Mouse (Mus musculus): ENCODE results near the gene Cblb.

Cblb gene

GRCm38 (mm10) chr16:52036295-52036694, 5.3 kb downstream of the Cblb start:
- DNase-seq (ENCODE audit: inconsistent age in 2 of 2, low spot score in 1 of 2) = no peak

DNA sequence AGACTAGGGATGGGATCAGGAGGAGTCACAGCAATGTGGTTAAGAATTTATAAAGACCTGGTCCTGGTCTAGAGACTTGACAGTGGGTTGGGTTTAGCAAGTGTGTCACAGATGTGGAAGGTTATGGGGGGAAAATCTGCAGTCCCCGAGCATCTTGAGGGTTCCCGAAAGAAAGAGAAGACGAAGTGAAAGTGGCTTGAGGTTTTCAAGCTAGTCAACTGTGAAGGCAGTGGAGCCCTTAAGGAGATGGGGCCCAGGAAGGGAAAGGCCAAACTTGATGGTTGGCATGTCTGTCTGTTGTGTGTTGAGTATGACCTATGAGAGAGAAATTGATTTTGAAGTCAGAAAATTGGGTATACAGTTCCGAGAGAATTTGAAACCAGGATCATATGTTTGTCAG, 7.3 kb downstream of the Cblb start:
- peak in 1 of 2 experiments; percentile 20 for DNase-seq (ENCODE audit: inconsistent age in 2 of 2, low spot score in 1 of 2)

- DNase-seq (ENCODE audit: inconsistent age in 2 of 2, low spot score in 1 of 2) = peak in 1 of 2 experiments; percentile 34
Measured at GRCm38 (mm10) chr16:52038821-52039220, 7.8 kb downstream of the Cblb start.

DNA sequence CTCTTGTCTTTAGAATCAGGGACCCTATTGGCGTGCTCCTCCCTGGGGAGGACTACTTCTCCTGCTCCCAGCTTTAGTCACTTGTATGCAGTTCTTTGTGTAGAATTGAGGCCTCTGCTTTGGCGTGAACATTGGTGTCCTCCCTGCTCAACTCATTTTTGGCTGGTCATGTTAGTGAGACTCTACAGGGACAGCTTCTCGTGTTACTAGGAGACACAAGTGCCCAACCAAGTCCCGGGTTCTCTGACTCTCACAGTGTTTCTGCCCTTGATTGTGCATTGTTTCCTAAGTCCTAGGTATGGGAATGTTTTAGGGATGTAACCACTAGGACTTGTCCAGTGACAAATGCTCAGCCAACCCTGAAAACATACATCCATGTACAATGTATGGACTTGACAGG, 9.9 kb downstream of the Cblb start:
- DNase-seq (ENCODE audit: inconsistent age in 2 of 2, low spot score in 1 of 2) = peak in 1 of 2 experiments; percentile 29

- peak in 1 of 2 experiments; percentile 46 for DNase-seq (ENCODE audit: inconsistent age in 2 of 2, low spot score in 1 of 2)
Measured at GRCm38 (mm10) chr16:52042667-52043379, 11.8 kb downstream of the Cblb start.

- peak in 1 of 2 experiments; percentile 41 for DNase-seq (ENCODE audit: inconsistent age in 2 of 2, low spot score in 1 of 2)
Measured at GRCm38 (mm10) chr16:52043380-52044117, 12.5 kb downstream of the Cblb start.

GRCm38 (mm10) chr16:52044518-52044917, 13.5 kb downstream of the Cblb start:
- no peak for DNase-seq (ENCODE audit: inconsistent age in 2 of 2, low spot score in 1 of 2)

GRCm38 (mm10) chr16:52044985-52045384, 14.0 kb downstream of the Cblb start:
- no peak for DNase-seq (ENCODE audit: inconsistent age in 2 of 2, low spot score in 1 of 2)

DNA sequence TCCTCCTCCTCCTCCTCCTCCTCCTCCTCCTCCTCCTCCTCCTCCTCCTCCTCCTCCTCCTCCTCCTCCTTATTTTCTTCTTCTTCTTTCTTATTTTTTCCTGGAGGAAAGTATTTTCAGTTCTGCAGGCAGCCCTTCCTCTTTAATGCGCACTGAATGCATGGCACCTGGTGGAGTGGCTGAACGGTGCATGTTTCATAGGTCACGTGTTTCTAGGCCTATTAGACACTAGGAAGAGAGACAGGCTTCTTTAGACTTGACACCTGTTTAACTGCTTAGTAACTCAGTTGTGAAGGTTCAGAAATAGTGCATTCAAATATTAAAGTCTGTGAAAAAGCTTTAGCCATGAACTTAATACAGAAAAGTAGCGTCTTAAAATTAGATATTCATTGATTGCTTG, 15.4 kb downstream of the Cblb start:
- DNase-seq (ENCODE audit: inconsistent age in 2 of 2, low spot score in 1 of 2) = no peak

- peak; percentile 74 to 75 for DNase-seq (ENCODE audit: inconsistent age in 2 of 2, low spot score in 1 of 2)
Measured at GRCm38 (mm10) chr16:52051106-52051505, 20.1 kb downstream of the Cblb start.

DNA sequence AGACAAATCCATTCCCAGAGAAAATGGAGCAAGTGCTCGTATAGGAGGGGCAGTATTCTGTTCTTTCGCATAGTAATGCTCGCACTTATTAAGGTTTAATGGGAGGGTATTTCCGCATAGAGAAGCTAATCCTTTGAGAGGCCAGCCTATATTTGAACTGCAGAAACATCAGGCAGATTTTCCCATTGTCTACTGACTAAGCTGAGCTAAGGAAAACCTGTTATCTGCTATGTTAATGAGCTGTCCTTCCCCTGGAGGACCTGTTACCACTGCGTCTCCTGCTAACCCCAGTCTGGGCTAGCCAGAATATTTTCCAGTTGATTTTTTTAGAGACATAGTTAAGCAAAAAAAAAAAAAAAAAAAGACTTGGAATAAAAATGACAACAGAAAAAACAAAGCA, 21.7 kb downstream of the Cblb start:
- no peak for DNase-seq (ENCODE audit: inconsistent age in 2 of 2, low spot score in 1 of 2)

DNA sequence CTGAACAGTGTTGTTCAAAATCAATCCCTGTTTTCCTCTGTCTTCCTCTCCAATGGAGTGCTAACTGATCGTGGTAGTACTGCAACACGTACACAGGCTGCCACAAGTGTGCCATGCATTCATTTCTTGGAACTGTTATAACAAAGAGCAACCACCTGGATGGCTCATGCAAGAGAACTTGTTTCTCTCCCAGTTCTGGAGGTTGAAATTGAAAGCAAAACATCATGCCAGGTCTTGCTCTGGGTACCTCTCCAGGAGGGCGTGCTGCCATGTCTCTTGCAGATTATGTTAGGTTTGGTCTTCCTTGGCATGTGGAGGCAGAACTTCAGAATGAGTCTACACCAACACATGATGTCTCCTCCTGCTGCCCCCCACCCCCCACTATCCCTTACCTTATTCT, 24.2 kb downstream of the Cblb start:
- DNase-seq (ENCODE audit: inconsistent age in 2 of 2, low spot score in 1 of 2) = no peak

- no peak for DNase-seq (ENCODE audit: inconsistent age in 2 of 2, low spot score in 1 of 2)
Measured at GRCm38 (mm10) chr16:52056164-52056563, 25.1 kb downstream of the Cblb start.

DNA sequence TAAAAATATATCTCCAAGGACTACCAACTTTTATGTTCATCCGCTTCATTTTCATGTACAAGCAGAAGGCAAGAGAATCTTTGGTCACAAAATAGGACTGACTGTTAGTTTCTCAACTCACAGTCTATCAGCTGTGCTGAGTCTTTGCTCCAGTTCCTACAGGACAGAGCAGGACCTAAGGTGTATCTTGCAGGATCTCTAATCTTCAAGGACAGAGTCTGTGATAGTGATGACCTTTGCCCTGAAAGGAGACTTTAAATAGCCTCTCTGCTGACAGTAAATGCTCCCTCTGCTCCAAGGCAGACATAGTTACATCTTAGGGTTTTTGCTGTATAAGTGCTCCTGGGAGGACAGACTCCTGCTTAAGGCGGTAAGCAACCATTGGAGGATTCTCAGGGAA, 26.3 kb downstream of the Cblb start:
- no peak for DNase-seq (ENCODE audit: inconsistent age in 2 of 2, low spot score in 1 of 2)

DNA sequence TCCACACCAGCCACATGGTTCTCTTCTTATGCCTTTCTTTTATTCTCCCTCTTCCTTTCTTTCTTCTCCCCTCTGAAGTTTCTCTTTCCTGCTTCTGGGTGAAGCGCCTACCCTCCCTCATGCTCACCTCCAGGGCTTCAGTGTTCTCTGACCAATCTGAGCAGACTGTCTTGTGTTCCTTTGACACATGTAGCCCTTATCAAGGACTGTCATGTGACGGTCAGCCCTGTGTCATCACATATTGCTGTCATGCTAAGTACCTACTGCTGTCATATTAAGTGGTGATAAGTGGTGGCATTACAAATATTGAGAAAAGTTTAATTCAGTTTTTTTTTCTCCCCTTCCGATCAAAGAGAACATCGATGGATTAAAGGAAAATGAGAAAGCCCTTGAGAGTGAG, 28.5 kb downstream of the Cblb start:
- DNase-seq (ENCODE audit: inconsistent age in 2 of 2, low spot score in 1 of 2) = no peak

GRCm38 (mm10) chr16:52060100-52060719, 29.2 kb downstream of the Cblb start:
- no peak for DNase-seq (ENCODE audit: inconsistent age in 2 of 2, low spot score in 1 of 2)

DNA sequence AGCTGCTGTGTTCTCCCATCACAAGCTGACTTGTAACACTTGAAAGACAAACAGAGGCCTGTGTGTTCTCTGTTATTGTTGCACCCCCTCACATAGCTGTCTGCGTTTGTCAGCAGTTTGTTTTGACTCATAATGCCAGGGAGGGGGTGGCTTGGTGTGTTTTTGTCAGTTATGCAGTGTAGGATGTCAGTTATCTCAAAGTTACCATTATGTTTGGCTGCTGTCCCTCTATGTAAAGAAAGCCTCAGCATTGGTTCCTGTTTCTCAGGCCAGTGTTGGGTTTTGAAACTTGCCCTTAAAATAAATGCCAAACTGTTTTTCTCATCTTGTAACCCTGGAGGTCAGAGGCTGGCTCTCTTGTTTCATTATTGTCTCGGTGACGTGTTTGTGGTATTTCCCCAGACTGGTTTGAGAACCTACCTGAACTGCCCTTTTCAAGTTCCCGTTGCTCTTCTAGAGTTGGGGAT, 30.0 kb downstream of the Cblb start:
- peak in 1 of 2 experiments; percentile 70 for DNase-seq (ENCODE audit: inconsistent age in 2 of 2, low spot score in 1 of 2)

DNA sequence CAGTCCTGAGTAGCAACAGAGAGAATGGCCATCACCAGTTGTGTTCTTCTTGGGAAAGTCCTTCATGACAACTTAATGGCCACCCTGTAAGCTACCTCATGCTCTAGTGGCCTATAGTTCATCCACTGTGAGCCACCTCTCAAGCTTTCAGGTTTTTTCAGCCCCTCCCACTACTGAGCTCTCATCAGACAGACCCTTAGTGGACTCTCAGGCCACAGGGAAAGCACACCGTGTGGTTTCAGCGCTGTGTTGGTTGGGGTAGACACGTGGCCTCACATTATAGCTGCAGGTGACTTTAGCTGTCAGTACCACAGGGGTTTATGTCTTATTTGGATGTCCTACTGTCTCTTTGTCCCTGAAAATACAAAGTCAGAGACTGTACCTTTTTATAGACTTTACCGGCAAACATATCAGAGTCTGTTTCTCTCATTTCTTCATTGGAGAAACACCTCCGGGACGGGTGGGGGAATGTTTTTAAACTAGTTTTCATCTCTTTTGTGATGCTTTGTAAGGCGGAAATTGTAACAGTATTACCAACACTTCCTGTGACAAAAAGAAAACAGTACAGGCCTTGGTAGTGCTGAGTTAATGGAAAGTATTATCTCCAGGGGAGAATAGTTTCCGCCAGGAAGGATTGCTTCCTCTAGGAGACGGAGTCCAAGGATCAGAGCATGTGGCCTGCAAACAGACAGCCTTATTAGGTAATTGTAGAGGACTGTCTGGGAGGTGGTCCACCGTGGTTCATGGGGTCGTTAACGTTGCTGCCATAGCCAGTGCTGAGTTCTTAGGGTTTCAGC, 33.5 kb downstream of the Cblb start:
- no peak for DNase-seq (ENCODE audit: inconsistent age in 2 of 2, low spot score in 1 of 2)

- no peak for DNase-seq (ENCODE audit: inconsistent age in 2 of 2, low spot score in 1 of 2)
Measured at GRCm38 (mm10) chr16:52067632-52068516, 36.8 kb downstream of the Cblb start.

GRCm38 (mm10) chr16:52068517-52068874, 37.5 kb downstream of the Cblb start:
- no peak for DNase-seq (ENCODE audit: inconsistent age in 2 of 2, low spot score in 1 of 2)

Measured in adrenal gland, adult (tissue).